Mouse (Mus musculus) naive thymus-derived CD4-positive, alpha-beta T cell, adult 2 months (primary cell): ENCODE measurements around the gene Mgst3.

Experiments used
- DNase-seq: peaks from one replicate; pipeline ENCODE4 v3.0.0-alpha.2; 2011; ENCODE audit warnings: low read depth

The Mgst3 gene

GRCm38 (mm10) chr1:167387310-167387709, 6.3 kb downstream of the Mgst3 start:
- no peak for DNase-seq

GRCm38 (mm10) chr1:167386466-167386865, 7.2 kb downstream of the Mgst3 start:
- DNase-seq = no peak

- DNase-seq = no peak
Measured at GRCm38 (mm10) chr1:167385636-167386035, 8.0 kb downstream of the Mgst3 start.

GRCm38 (mm10) chr1:167385211-167385610, 8.4 kb downstream of the Mgst3 start:
- DNase-seq = no peak

GRCm38 (mm10) chr1:167384156-167384555, 9.5 kb downstream of the Mgst3 start:
- no peak for DNase-seq

- no peak for DNase-seq
Measured at GRCm38 (mm10) chr1:167383178-167383577, 10.5 kb downstream of the Mgst3 start.

GRCm38 (mm10) chr1:167382763-167383162, 10.9 kb downstream of the Mgst3 start:
- no peak for DNase-seq

GRCm38 (mm10) chr1:167382316-167382715, 11.3 kb downstream of the Mgst3 start:
- no peak for DNase-seq

GRCm38 (mm10) chr1:167381050-167382015, 12.3 kb downstream of the Mgst3 start:
- DNase-seq = no peak

GRCm38 (mm10) chr1:167380223-167380622, 13.4 kb downstream of the Mgst3 start:
- DNase-seq = no peak

GRCm38 (mm10) chr1:167379751-167380150, 13.9 kb downstream of the Mgst3 start:
- no peak for DNase-seq

- no peak for DNase-seq
Measured at GRCm38 (mm10) chr1:167378019-167378418, 15.6 kb downstream of the Mgst3 start.

- no peak for DNase-seq
Measured at GRCm38 (mm10) chr1:167374942-167375341, 18.7 kb downstream of the Mgst3 start.

GRCm38 (mm10) chr1:167374003-167374784, 19.4 kb downstream of the Mgst3 start:
- DNase-seq = peak; percentile 68

- DNase-seq = no peak
Measured at GRCm38 (mm10) chr1:167372739-167373138, 20.9 kb downstream of the Mgst3 start.

GRCm38 (mm10) chr1:167369905-167370304, 23.7 kb downstream of the Mgst3 start:
- DNase-seq = peak; percentile 94

GRCm38 (mm10) chr1:167368513-167368912, 25.1 kb downstream of the Mgst3 start:
- no peak for DNase-seq

- DNase-seq = no peak
Measured at GRCm38 (mm10) chr1:167368018-167368417, 25.6 kb downstream of the Mgst3 start.

GRCm38 (mm10) chr1:167366621-167367020, 27.0 kb downstream of the Mgst3 start:
- no peak for DNase-seq

- DNase-seq = no peak
Measured at GRCm38 (mm10) chr1:167365808-167366207, 27.8 kb downstream of the Mgst3 start.

GRCm38 (mm10) chr1:167363322-167363721, 30.3 kb downstream of the Mgst3 start:
- no peak for DNase-seq

GRCm38 (mm10) chr1:167362819-167363218, 30.8 kb downstream of the Mgst3 start:
- no peak for DNase-seq

- DNase-seq = no peak
Measured at GRCm38 (mm10) chr1:167360268-167360667, 33.4 kb downstream of the Mgst3 start.
